Mouse (Mus musculus) limb, embryonic 10.5 days (tissue): ENCODE measurements around the gene Ankrd65. TPM values are rescaled to one million over a fixed set of nuclear protein-coding genes. Genes with fewer than 3 reads are reported as not detected.
"Not testable (repeated sequence)": the region's sequence is repeated elsewhere in the genome, so short reads cannot be mapped to it uniquely, and the experiment has no call there.

Source experiments
- DNase-seq: peaks from one replicate; pipeline ENCODE4 v3.0.0-alpha.2; 2017; ENCODE audit warnings: low spot score
- H3K27ac ChIP-seq: fragments of 300-500 bp; sonication (generic); 2 replicates; pipeline ENCODE4 v1.5.1; 2016; ENCODE audit warnings: mild to moderate bottlenecking
- H3K27me3 ChIP-seq: fragments of 300-500 bp; sonication (generic); 2 replicates; pipeline ENCODE4 v1.6.1; 2016; ENCODE audit warnings: low read depth, mild to moderate bottlenecking; ENCODE audit not compliant: poor library complexity, severe bottlenecking
- H3K36me3 ChIP-seq: fragments of 300-500 bp; sonication (generic); 2 replicates; pipeline ENCODE4 v1.6.1; 2016; ENCODE audit warnings: mild to moderate bottlenecking, moderate library complexity
- H3K4me1 ChIP-seq: fragments of 300-500 bp; sonication (generic); 2 replicates; pipeline ENCODE4 v1.6.1; 2016
- H3K4me3 ChIP-seq: fragments of 300-500 bp; sonication (generic); 2 replicates; pipeline ENCODE4 v1.5.1; 2016; ENCODE audit warnings: mild to moderate bottlenecking, moderate library complexity
- H3K9me3 ChIP-seq: fragments of 300-500 bp; sonication (generic); replicated peaks from 2 replicates; pipeline ENCODE4 v1.6.1; 2016; ENCODE audit warnings: mild to moderate bottlenecking
- whole genome bisulfite sequencing: fragments of 180-500 bp; shearing (Covaris S2); methylation state at CpG from one replicate; pipeline ENCODE4 v1.1.7; 2016; 5-methylcytosine and 5-hydroxymethylcytosine counted together
- polyA plus RNA-seq: library from polyadenylated mRNA; unstranded; fragments of >200 nt; fragmentation: Nextera tagmentation; extraction: Ambion mirVana; gene quantifications from 2 replicates; pipeline ENCODE4 v1.2.1, GENCODE M21; 2016

The Ankrd65 gene
- polyA plus RNA-seq, 1 experiment from 2014 or later = not detected

DNA sequence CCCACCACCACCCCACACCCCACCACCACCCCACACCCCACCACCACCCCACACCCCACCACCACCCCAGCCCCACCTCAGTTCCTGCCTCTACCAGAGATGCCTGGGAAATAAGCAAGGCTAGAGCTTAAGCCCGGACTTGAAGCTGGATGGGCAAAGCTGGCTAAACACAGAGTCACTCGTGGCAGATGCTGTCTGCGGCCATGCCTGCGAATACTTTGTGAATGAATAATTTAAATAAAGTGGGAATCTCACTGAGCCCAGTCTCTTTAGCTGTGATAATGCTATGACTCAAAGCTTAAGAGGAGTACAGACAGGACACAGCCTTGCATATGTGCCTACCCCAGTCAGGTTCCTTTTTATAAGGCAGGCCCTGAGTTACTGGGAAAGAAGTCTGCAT, 10.7 kb upstream of the Ankrd65 start:
- Histone ChIP-seq H3K27me3 (peaks cover 15% of the 10 kb centered on the region), H3K27ac (no peak overlapping the region), H3K4me1 (peaks cover 32% of the 10 kb centered on the region), H3K36me3 (no peaks in the 10 kb centered on the region), H3K9me3 (no peaks in the 10 kb centered on the region), H3K4me3 (no peak overlapping the region)
- WGBS = 93% methylated on average over 4 of the region's 4 CpGs
- DNase-seq = no peak

DNA sequence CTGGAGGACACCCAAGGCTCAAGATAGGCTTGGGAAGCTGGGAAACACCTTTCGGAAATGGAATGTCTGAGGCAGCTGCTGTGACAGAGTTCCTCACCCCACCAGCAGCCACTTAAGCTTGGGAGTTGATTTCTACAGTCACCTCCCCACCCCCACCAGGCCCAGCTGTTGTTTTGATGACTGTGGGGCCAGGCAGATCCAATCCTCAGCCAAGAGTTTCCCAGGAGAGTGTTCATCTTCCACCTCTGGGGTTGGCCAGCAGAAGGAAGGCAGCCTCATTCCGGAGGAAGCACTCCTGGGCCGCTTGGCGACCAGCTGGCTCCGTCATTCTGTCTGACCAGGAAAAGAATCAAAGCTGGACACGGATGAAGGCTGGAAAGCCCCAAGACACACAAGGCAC, 9.3 kb upstream of the Ankrd65 start:
- peaks cover 9% of the 10 kb centered on the region; the same call in 1 of the 2 replicates for H3K27me3 ChIP-seq
- H3K9me3 ChIP-seq = no peaks in the 10 kb centered on the region
- peaks cover 36% of the 10 kb centered on the region for H3K4me1 ChIP-seq
- DNase-seq = no peak
- no peaks in the 10 kb centered on the region for H3K36me3 ChIP-seq
- no peak overlapping the region for H3K4me3 ChIP-seq
- 34% methylated on average over 6 of the region's 6 CpGs for WGBS
- H3K27ac ChIP-seq = no peak overlapping the region

DNA sequence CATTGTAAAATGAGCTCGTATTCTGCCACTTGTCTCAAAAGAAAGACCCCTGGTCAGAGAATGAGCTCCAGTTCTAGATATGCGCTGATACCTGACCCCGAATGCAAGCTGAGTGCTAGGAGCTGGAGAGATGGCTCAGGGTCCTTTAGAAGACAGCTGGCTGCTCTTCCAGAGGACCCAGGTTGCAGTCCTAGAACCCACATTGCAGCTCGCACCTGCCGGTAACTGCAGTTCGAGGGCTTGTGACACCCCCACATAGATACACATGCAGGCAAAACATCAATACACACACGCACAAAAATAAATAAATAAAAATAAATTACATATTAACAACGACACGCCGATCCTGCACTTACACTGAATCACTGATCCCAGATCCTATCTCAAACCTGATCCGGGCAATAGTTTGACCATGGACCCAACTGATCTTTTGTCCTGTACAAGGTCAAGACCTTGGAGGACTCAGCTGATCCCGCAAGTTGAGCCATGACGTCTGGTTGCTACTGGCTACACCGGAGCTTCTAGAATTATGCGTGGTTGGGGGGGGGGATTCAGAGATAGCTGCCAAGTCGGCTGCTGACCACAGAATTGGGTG, 6.7 kb upstream of the Ankrd65 start:
- no peak for DNase-seq
- WGBS = 54% methylated on average over 16 of the region's 16 CpGs
- Histone ChIP-seq H3K27me3 (0 out of 2 replicates have a peak, but pooled peaks cover 9% of the 10 kb centered on the region), H3K4me1 (peaks cover 27% of the 10 kb centered on the region), H3K36me3 (no peaks in the 10 kb centered on the region), H3K4me3 (peak overlapping the region; percentile 76), H3K27ac (peak overlapping the region; percentile 94), H3K9me3 (no peaks in the 10 kb centered on the region)

DNA sequence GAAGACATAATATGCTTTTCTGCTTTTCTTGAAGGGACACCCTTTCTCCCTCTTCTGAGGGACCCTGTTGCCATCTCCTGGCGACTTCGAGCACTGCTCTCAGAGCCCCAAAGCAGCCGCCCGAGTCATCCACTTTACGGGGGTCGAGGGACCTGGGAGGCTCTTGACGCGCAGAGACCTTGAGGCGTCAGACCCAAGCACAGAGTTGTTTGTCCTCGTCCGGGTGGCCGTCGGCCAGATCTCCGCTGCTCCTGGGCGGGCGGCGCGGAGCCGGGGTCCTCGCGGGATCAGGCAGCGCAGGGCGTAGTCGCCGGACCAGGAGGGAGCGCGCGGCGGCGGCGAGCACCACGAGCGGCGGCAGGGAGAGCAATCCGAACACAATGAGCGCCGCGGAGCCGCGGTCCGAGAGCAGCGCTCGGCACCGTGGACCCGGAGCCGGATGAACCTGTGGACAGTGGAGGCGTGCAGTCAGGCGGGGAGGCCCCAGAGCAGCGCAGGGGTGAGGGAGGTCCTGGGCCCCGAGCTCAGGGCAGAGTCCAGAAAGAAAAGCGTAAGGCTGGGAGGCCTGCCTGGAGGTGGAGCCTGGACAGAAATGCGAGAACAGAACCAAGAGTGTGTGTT, 6.0 kb upstream of the Ankrd65 start:
- H3K36me3 ChIP-seq = no peaks in the 10 kb centered on the region
- H3K27ac ChIP-seq = peak overlapping the region; percentile 94
- no peaks in the 10 kb centered on the region for H3K9me3 ChIP-seq
- under 1% methylated on average over 52 of the region's 52 CpGs for WGBS
- peaks cover 27% of the 10 kb centered on the region for H3K4me1 ChIP-seq
- H3K27me3 ChIP-seq = 0 out of 2 replicates have a peak, but pooled peaks cover 9% of the 10 kb centered on the region
- peak overlapping the region; percentile 76 for H3K4me3 ChIP-seq
- DNase-seq = peak; percentile 82

DNA sequence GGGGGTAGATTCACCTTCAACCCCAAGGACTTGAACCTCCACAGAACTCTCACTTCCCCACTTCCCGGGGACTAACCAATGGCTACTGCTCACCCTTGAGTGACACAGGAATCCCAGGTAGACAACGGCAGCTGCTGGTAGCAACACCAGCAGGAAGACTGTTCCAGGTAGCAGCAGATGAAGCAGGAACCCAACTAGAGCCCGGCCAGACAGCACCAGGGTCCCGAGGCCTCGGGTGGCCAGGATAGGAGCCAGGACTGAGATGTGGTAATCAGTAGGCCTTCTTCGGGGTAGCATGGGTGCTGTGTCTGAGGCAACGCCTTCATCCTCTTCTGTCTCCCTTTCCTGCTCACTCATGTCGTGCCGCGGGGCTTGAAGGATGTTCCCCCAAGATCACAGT, 5.0 kb upstream of the Ankrd65 start:
- 84% methylated on average over 10 of the region's 10 CpGs for WGBS

DNA sequence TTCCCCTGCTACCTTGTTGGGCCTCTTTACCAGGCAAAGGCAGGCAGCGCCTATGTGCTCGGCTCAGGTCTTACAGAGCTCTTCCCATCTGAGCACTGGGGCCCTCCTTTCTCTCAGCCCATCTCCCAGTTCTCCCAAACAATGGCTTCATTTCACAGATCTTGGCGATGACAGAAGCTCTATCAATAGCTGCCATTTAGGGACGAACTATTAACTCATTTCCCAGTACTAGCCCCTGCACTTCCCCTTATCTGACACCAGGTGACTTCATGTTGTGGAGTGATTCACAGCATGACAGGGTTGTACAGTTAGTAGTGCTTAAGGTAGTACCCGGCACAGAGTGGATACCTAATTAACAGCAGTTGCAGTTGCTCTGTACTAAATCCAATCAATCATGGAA, 4.4 kb upstream of the Ankrd65 start, which contains the start of gene Tmem88b:
Gene Tmem88b (minus strand): TSS at position 56 of the 400 bp plus-strand sequence.
- WGBS = 79% methylated on average over 5 of the region's 5 CpGs

More for the DNA sequence above, 5.0 kb upstream of the Ankrd65 start:
- Histone ChIP-seq H3K27me3 (0 out of 2 replicates have a peak, but pooled peaks cover 9% of the 10 kb centered on the region), H3K4me3 (0 out of 2 replicates have a peak overlapping the region, but pooled peaks have one; percentile 76), H3K27ac (peak overlapping the region; percentile 26; the same call in 1 of the 2 replicates), H3K4me1 (peaks cover 27% of the 10 kb centered on the region), H3K9me3 (no peaks in the 10 kb centered on the region), H3K36me3 (no peaks in the 10 kb centered on the region)
- DNase-seq = no peak

DNA sequence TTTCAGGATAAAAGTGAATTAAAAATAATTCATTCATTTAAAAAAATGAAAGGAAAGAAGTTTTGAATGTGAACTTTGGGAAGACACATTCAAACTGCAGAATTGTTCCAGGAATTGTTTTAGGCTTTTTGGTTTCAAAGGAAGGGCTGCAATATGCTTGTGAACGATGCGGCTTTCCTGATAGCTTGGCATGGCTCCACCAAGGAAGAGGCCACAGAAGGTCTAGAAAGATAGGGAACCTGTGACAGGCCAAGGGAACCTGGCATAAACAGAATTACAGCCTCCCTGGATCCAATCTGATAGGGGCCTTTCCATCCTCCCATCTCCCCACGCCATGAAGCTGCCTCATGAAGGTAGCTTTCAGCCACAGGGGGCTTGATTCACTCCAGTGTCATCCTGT, 1.9 kb upstream of the Ankrd65 start:
- peaks cover 26% of the 10 kb centered on the region for H3K4me1 ChIP-seq
- DNase-seq = no peak
- 83% methylated on average over 3 of the region's 3 CpGs for WGBS
- no peaks in the 10 kb centered on the region for H3K9me3 ChIP-seq
- no peaks in the 10 kb centered on the region for H3K36me3 ChIP-seq
- H3K4me3 ChIP-seq = no peak overlapping the region
- no peak overlapping the region for H3K27ac ChIP-seq
- peaks cover 24% of the 10 kb centered on the region for H3K27me3 ChIP-seq

More for the DNA sequence above, 4.4 kb upstream of the Ankrd65 start, which contains the start of gene Tmem88b:
- Histone ChIP-seq H3K4me1 (peaks cover 25% of the 10 kb centered on the region), H3K27me3 (0 out of 2 replicates have a peak, but pooled peaks cover 9% of the 10 kb centered on the region), H3K9me3 (no peaks in the 10 kb centered on the region), H3K27ac (peak within 1 kb of the TSS; percentile 94), H3K36me3 (no peaks in the 10 kb centered on the region), H3K4me3 (peak within 1 kb of the TSS; percentile 76)
- DNase-seq = no peak

DNA sequence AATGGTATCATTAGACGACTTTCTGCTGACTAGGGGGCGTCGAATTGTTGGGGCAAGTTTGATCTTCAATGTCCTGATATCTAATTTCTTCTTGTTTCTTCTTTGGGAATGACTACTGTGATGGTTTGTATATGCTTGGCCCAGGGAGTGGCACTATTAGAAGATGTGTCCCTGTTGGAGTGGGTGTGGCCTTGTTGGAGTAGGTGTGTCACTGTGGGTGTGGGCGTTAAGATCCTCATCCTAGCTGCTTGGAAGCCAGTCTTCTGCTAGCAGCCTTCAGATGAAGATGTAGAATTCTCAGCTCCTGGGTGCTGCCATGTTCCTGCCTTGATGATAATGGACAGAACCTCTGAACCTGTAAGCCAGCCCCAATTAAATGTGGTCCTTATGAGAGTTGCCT, 1.4 kb upstream of the Ankrd65 start:
- not testable (repeated sequence) for H3K9me3 ChIP-seq, DNase-seq, H3K4me3 ChIP-seq, H3K27ac ChIP-seq, H3K36me3 ChIP-seq
- Histone ChIP-seq H3K4me1 (peaks cover 21% of the 10 kb centered on the region), H3K27me3 (peaks cover 24% of the 10 kb centered on the region)
- 82% methylated on average over 4 of the region's 4 CpGs for WGBS

DNA sequence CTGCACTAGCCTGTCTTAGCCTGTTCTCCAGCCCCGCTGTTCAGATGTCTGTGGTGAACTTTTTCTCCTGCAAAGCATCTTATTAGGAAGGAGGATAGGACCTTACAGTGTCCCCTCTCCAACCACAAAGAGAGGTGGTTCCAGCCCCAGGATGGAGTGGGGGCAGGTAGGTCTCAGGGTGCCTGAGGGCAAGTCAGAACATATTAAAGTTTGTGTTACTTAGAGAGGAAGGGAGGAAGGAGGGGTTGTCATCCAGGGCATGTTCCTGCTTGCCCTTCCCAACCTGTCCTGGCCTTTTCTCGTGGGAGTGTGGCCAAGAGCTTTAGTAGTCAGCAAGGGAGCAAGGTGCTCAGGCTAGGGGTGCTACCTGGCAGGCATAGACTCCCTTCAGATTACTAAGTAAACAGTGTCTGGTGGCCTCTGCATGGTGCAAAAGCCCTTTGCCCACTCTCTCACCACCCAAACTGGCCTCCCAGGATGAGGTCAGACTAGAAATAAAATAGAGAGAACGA, 467 bp downstream of the Ankrd65 start:
- H3K36me3 ChIP-seq = no peaks in the 10 kb centered on the region
- DNase-seq = no peak
- no peak overlapping the region for H3K27ac ChIP-seq
- H3K4me1 ChIP-seq = 0 out of 2 replicates have a peak, but pooled peaks cover 4% of the 10 kb centered on the region
- no peak overlapping the region for H3K4me3 ChIP-seq
- 65% methylated on average over 3 of the region's 3 CpGs for WGBS
- peaks cover 19% of the 10 kb centered on the region for H3K27me3 ChIP-seq
- no peaks in the 10 kb centered on the region for H3K9me3 ChIP-seq

DNA sequence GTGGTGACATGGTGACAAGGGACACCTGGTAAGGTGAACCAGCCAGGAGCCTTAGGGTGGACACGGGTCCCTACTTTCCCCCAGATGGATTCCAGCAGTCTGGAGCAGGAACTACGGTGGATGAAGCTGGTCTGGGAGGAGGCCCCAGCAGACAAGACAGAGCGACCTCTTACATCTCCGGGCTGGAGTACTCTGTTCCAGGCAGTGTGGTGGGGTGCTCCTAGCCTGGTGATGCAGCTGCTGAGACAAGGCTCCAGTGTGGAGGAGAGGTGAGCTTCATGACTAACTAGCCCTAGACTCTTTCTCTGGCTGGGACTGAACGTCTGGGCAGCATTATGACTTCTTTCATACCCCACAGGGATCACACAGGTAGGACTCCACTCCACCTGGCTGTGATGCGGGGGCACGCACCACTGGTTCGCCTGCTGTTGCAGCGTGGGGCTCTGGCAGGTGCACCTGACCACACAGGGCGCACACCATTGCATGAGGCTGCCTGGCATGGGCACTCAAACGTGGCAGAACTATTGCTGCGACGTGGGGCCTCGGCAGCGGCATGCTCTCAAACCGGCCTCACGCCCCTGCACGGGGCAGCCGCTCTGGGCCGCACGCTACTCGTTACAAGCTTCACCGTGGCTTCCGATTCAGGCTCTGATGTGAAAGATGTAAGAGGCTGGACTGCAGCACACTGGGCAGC, 1.1 kb downstream of the Ankrd65 start:
- 75% methylated on average over 24 of the region's 24 CpGs for WGBS
- no peak for DNase-seq

DNA sequence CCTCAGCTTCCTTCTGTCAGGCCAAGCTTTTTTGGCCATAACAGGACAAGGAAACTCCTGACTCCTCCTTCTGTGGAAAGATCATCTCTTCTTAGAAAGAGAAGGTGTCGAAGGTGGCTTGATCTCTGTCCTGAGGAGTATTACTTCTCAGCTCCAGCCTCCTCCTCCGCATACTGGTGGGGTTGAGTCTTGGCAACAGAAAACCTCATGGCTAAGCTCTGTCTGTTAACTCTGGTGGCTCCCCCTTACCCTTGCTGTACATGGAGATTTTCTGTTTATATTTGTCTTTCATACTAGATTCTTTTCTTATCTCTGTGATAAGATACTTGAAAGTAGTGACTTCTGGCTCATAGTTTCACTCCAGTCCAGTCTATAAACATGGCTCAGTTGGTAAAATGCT, 3.5 kb downstream of the Ankrd65 start:
- no peaks in the 10 kb centered on the region for H3K9me3 ChIP-seq
- 0 out of 2 replicates have a peak, but pooled peaks cover 3% of the 10 kb centered on the region for H3K4me1 ChIP-seq
- 85% methylated on average over 2 of the region's 2 CpGs for WGBS
- H3K4me3 ChIP-seq = no peak overlapping the region
- H3K36me3 ChIP-seq = no peaks in the 10 kb centered on the region
- peaks cover 15% of the 10 kb centered on the region for H3K27me3 ChIP-seq
- H3K27ac ChIP-seq = no peak overlapping the region
- no peak for DNase-seq

More for the DNA sequence above, 1.1 kb downstream of the Ankrd65 start:
- Histone ChIP-seq H3K27me3 (peaks cover 15% of the 10 kb centered on the region), H3K9me3 (no peaks in the 10 kb centered on the region), H3K4me1 (0 out of 2 replicates have a peak, but pooled peaks cover 3% of the 10 kb centered on the region), H3K27ac (no peak overlapping the region), H3K36me3 (no peaks in the 10 kb centered on the region), H3K4me3 (no peak overlapping the region)

DNA sequence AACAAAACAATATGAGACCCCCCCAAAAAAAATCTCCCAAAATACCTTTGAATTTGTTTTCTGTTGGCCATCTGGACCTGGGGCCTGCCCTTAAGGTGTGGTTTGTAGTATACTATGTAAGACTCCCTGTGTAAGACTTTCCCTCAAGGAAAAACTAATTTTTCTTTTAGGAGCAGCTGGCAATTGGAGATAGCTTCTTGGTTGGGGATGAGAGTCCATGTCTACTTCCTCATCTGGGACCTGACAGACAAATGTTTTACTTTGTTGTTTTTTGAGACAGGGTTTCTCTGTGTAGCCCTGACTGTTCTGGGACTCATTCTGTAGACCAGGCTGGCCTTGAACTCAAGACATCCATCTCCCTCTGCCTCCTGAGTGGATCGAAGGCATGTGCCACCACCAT, 11.8 kb downstream of the Ankrd65 start:
- WGBS = 95% methylated on average over 1 of the region's 1 CpGs
- no peak overlapping the region for H3K4me3 ChIP-seq
- DNase-seq = no peak

More for the DNA sequence above, 11.8 kb downstream of the Ankrd65 start:
- no peak overlapping the region for H3K27ac ChIP-seq
- no peaks in the 10 kb centered on the region for H3K27me3 ChIP-seq
- peaks cover 25% of the 10 kb centered on the region for H3K36me3 ChIP-seq
- H3K9me3 ChIP-seq = no peaks in the 10 kb centered on the region
- peaks cover 19% of the 10 kb centered on the region for H3K4me1 ChIP-seq
